Mouse (Mus musculus) large intestine, adult 2 months (tissue): ENCODE results near the gene Upk1a. TPM values are rescaled to one million over a fixed set of nuclear protein-coding genes. Genes with fewer than 3 reads are reported as not detected.
A peak's percentile ranks its signal among the peaks of the same experiment; 100 is the strongest.

ENCODE experiments used
- DNase-seq: peaks from one replicate; pipeline ENCODE4 v3.0.0-alpha.2; 2012; ENCODE audit warnings: low read depth, low spot score
- WGBS: fragments of 180-500 bp; shearing (Covaris S2); methylation state at CpG from one replicate; pipeline ENCODE4 v1.1.7; 2018; 5-methylcytosine and 5-hydroxymethylcytosine counted together
- polyA plus RNA-seq: library from polyadenylated mRNA; depleted of rRNA; stranded (reverse); fragments of >200 nt; gene quantifications from 2 replicates; pipeline ENCODE4 v1.2.3, GENCODE M21; 2012

Gene Upk1a
- polyA plus RNA-seq, 1 experiment = 8.0 TPM

- WGBS = 98% methylated on average over 7 of the region's 7 CpGs
- DNase-seq = no peak
Measured at GRCm38 (mm10) chr7:30585170-30585569, 27.5 kb downstream of the Upk1a start.

- 90% methylated on average over 10 of the region's 10 CpGs for WGBS
- DNase-seq = no peak
Measured at GRCm38 (mm10) chr7:30584339-30584738, 28.3 kb downstream of the Upk1a start.

GRCm38 (mm10) chr7:30581547-30581946 lies 31.1 kb downstream of the Upk1a start:
- 95% methylated on average over 16 of the region's 16 CpGs for WGBS
- no peak for DNase-seq

- WGBS = 88% methylated on average over 8 of the region's 8 CpGs
- no peak for DNase-seq
Measured at GRCm38 (mm10) chr7:30579950-30580349, 32.7 kb downstream of the Upk1a start.

- no peak for DNase-seq
- WGBS = 28% methylated on average over 2 of the region's 2 CpGs
Measured at GRCm38 (mm10) chr7:30572969-30573368, 39.7 kb downstream of the Upk1a start.

- 76% methylated on average over 5 of the region's 5 CpGs for WGBS
- DNase-seq = no peak
Measured at GRCm38 (mm10) chr7:30572389-30572788, 40.3 kb downstream of the Upk1a start.

- WGBS = 86% methylated on average over 11 of the region's 11 CpGs
- no peak for DNase-seq
Measured at GRCm38 (mm10) chr7:30567555-30567954, 45.1 kb downstream of the Upk1a start.

GRCm38 (mm10) chr7:30566033-30566432 lies 46.6 kb downstream of the Upk1a start:
- WGBS = 79% methylated on average over 9 of the region's 9 CpGs

GRCm38 (mm10) chr7:30564970-30565571 lies 47.6 kb downstream of the Upk1a start, which contains the start of gene Igflr1:
Gene Igflr1, plus strand, starts transcription at chr7:30565427.
- DNase-seq = no peak
- 95% methylated on average over 12 of the region's 12 CpGs for WGBS

More at GRCm38 (mm10) chr7:30566033-30566432, 46.6 kb downstream of the Upk1a start:
- DNase-seq = no peak

GRCm38 (mm10) chr7:30563906-30564280 lies 48.8 kb downstream of the Upk1a start:
- WGBS = 17% methylated on average over 6 of the region's 6 CpGs
- no peak for DNase-seq

- under 1% methylated on average over 45 of the region's 45 CpGs for WGBS
- peak; percentile 94 for DNase-seq
Measured at GRCm38 (mm10) chr7:30563117-30563905, 49.3 kb downstream of the Upk1a start, which contains the start of the genes U2af1l4, Gm49396 and Psenen. Gene U2af1l4, plus strand, starts transcription at chr7:30563301. Gene Gm49396, plus strand, starts transcription at chr7:30563344. Gene Psenen, minus strand, starts transcription at chr7:30563627.

GRCm38 (mm10) chr7:30562526-30563116 lies 50.0 kb downstream of the Upk1a start:
- WGBS = under 1% methylated on average over 27 of the region's 27 CpGs
- DNase-seq = no peak

- no peak for DNase-seq
- 60% methylated on average over 2 of the region's 2 CpGs for WGBS
Measured at GRCm38 (mm10) chr7:30560296-30560695, 52.4 kb downstream of the Upk1a start.

- peak; percentile 97 for DNase-seq
- WGBS = under 1% methylated on average over 20 of the region's 20 CpGs
Measured at GRCm38 (mm10) chr7:30559443-30559954, 53.1 kb downstream of the Upk1a start, which contains the start of gene Lin37. Gene Lin37, minus strand, starts transcription at chr7:30559838.

- WGBS = 6% methylated on average over 12 of the region's 12 CpGs
- DNase-seq = no peak
Measured at GRCm38 (mm10) chr7:30558656-30559442, 53.8 kb downstream of the Upk1a start.

GRCm38 (mm10) chr7:30557901-30558514 lies 54.6 kb downstream of the Upk1a start:
- no peak for DNase-seq

GRCm38 (mm10) chr7:30556894-30557536 lies 55.6 kb downstream of the Upk1a start:
- 92% methylated on average over 18 of the region's 18 CpGs for WGBS
- no peak for DNase-seq

More at GRCm38 (mm10) chr7:30557901-30558514, 54.6 kb downstream of the Upk1a start:
- WGBS = 73% methylated on average over 13 of the region's 13 CpGs

- DNase-seq = no peak
- 81% methylated on average over 22 of the region's 22 CpGs for WGBS
Measured at GRCm38 (mm10) chr7:30553810-30554584, 58.6 kb downstream of the Upk1a start.
